Mouse (Mus musculus): ENCODE measurements around the gene Garnl3. TPM values are rescaled to one million over a fixed set of nuclear protein-coding genes. Genes with fewer than 3 reads are reported as not detected.

The Garnl3 gene
- polyA plus RNA-seq, 1 experiment from 2014 or later: 10.9 TPM

DNA sequence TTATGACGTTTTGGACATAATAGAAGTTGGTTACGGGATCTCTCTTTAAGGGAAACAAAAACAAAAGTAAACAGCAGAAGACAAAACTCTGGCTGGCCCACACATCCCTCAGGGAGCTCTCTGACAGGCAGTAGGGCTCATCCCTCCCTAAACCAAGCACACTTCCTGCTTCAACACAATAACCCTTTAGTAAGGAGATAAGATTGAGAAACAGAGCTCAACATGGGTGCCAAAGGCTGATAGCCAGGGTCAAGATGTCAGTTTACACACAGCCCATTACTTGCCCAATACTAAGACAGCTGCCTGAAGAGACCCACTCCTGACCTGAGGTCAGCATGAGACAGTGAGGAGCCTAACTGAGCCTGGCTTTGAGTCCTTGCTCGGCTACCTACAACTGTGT, 89.9 kb downstream of the Garnl3 start:
- Histone ChIP-seq H3K27me3 (ENCODE audit: insufficient read depth, low read length) (no peaks in the 10 kb centered on the region), H3K4me1 (ENCODE audit: insufficient read depth, low read length) (no peaks in the 10 kb centered on the region), H3K4me2 (replicated peaks; ENCODE audit: low read depth, low read length) (no peak overlapping the region), H3K9ac (replicated peaks; ENCODE audit: low read length) (no peak overlapping the region), H3K36me3 (ENCODE audit: insufficient read depth, low read length) (no peaks in the 10 kb centered on the region), H3K9me3 (ENCODE audit: low read length) (no peaks in the 10 kb centered on the region), H3K27ac (ENCODE audit: low read length) (no peak overlapping the region), H3K4me3 (ENCODE audit: low read length) (no peak overlapping the region)
- no peak for ATAC-seq (ENCODE audit: low FRiP score, low TSS enrichment)
- WGBS: 68% methylated on average over 3 of the region's 3 CpGs

GRCm38 (mm10) chr2:33037429-33037828, 94.0 kb downstream of the Garnl3 start:
- Histone ChIP-seq H3K4me1 (ENCODE audit: insufficient read depth, low read length) (no peaks in the 10 kb centered on the region), H3K4me3 (ENCODE audit: low read length) (no peak overlapping the region), H3K27me3 (ENCODE audit: insufficient read depth, low read length) (no peaks in the 10 kb centered on the region), H3K27ac (ENCODE audit: low read length) (no peak overlapping the region), H3K4me2 (replicated peaks; ENCODE audit: low read depth, low read length) (no peak overlapping the region), H3K36me3 (ENCODE audit: insufficient read depth, low read length) (no peaks in the 10 kb centered on the region), H3K9me3 (ENCODE audit: low read length) (no peaks in the 10 kb centered on the region), H3K9ac (replicated peaks; ENCODE audit: low read length) (no peak overlapping the region)
- ATAC-seq (ENCODE audit: low FRiP score, low TSS enrichment): no peak
- WGBS: 68% methylated on average over 1 of the region's 1 CpGs

DNA sequence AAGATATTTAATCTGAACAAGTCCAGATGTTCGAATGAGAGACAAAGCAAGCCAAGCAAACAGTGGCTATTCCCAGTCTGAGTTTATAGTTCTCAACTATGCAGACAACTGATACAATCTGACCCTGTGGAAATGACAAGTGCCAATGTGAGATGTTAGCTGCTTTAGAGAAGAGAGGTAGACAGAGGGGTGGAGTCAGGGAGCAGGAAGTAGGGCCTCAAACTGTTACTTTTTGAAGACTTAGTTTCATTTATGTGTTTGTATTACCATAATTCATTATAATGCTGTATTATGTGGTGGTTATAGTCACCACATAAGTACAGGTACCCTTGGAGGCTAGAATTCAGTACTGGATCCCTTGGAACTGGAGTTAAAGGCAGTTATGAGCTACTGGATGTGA, 96.2 kb downstream of the Garnl3 start:
- 56% methylated on average over 1 of the region's 1 CpGs for WGBS
- H3K36me3 ChIP-seq (ENCODE audit: insufficient read depth, low read length): no peaks in the 10 kb centered on the region
- H3K4me1 ChIP-seq (ENCODE audit: insufficient read depth, low read length): no peaks in the 10 kb centered on the region
- no peak overlapping the region for H3K4me3 ChIP-seq (ENCODE audit: low read length)
- H3K4me2 ChIP-seq (replicated peaks; ENCODE audit: low read depth, low read length): no peak overlapping the region
- ATAC-seq (ENCODE audit: low FRiP score, low TSS enrichment): no peak
- H3K9ac ChIP-seq (replicated peaks; ENCODE audit: low read length): no peak overlapping the region
- no peaks in the 10 kb centered on the region for H3K9me3 ChIP-seq (ENCODE audit: low read length)
- no peaks in the 10 kb centered on the region for H3K27me3 ChIP-seq (ENCODE audit: insufficient read depth, low read length)
- no peak overlapping the region for H3K27ac ChIP-seq (ENCODE audit: low read length)

DNA sequence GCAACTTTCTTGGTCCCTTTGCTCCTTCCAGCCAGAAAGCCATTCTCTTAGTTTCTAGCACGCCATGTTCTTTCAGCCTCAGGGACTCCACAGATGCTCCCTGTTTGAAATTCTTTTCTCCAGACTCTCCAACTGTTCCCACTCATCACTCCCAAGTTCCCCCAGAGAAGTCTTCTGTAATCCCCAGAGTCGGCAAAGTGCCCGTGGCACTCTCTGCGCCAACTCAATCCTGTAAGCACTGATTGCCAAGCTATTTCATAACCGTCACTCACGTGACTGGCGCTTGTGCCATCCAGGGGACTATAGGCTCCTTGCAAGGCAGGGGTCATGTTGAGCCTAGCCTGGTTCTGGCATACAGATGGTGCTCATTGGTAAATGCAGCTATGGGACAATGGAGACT, 98.2 kb downstream of the Garnl3 start:
- Histone ChIP-seq H3K4me3 (ENCODE audit: low read length) (no peak overlapping the region), H3K27ac (ENCODE audit: low read length) (no peak overlapping the region), H3K27me3 (ENCODE audit: insufficient read depth, low read length) (no peaks in the 10 kb centered on the region), H3K4me1 (ENCODE audit: insufficient read depth, low read length) (no peaks in the 10 kb centered on the region), H3K9me3 (ENCODE audit: low read length) (no peaks in the 10 kb centered on the region), H3K4me2 (replicated peaks; ENCODE audit: low read depth, low read length) (no peak overlapping the region), H3K36me3 (ENCODE audit: insufficient read depth, low read length) (no peaks in the 10 kb centered on the region), H3K9ac (replicated peaks; ENCODE audit: low read length) (no peak overlapping the region)
- ATAC-seq (ENCODE audit: low FRiP score, low TSS enrichment): no peak
- whole genome bisulfite sequencing: 93% methylated on average over 7 of the region's 7 CpGs

DNA sequence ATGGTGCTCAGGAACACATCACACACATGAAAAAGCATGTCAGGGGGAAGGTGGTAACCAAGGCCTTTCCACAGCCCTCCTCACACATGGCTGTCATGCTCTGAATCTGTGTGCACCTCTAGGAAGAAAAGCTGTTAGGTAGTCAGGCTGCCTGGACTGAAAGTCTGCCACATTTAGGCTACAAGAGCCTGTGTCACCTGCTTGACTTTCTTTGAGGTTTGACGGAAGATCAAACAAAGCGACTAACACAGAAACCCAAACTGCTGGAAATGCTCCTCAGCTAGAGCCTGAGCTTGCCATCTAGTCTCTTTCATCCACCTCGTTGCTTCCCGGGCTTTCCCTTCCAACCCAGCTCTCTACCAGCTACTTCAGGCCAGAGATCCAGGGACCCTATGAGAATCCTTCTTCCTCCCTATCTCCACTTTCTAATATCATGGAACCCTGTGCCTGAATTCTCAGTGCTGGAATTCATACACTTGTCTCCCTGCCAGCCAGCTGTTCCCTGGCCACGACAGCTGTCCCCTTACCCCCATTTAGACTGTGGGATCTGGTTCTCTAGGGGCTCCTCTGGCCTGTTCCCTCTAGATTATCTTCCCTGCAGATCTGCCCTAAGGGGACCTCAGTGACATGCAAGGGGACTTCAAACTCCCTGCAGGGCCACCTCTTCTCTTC, 98.9 kb downstream of the Garnl3 start:
- Histone ChIP-seq H3K9ac (replicated peaks; ENCODE audit: low read length) (no peak overlapping the region), H3K36me3 (ENCODE audit: insufficient read depth, low read length) (no peaks in the 10 kb centered on the region), H3K4me2 (replicated peaks; ENCODE audit: low read depth, low read length) (no peak overlapping the region), H3K4me3 (ENCODE audit: low read length) (no peak overlapping the region), H3K27me3 (ENCODE audit: insufficient read depth, low read length) (no peaks in the 10 kb centered on the region), H3K27ac (ENCODE audit: low read length) (no peak overlapping the region), H3K4me1 (ENCODE audit: insufficient read depth, low read length) (no peaks in the 10 kb centered on the region), H3K9me3 (ENCODE audit: low read length) (no peaks in the 10 kb centered on the region)
- no peak for ATAC-seq (ENCODE audit: low FRiP score, low TSS enrichment)
- 81% methylated on average over 5 of the region's 5 CpGs for WGBS

- Histone ChIP-seq H3K4me3 (ENCODE audit: low read length) (no peak overlapping the region), H3K9me3 (ENCODE audit: low read length) (no peaks in the 10 kb centered on the region), H3K9ac (replicated peaks; ENCODE audit: low read length) (no peak overlapping the region), H3K4me2 (replicated peaks; ENCODE audit: low read depth, low read length) (no peak overlapping the region), H3K4me1 (ENCODE audit: insufficient read depth, low read length) (0 out of 2 replicates have a peak, but pooled peaks cover 3% of the 10 kb centered on the region), H3K36me3 (ENCODE audit: insufficient read depth, low read length) (no peaks in the 10 kb centered on the region), H3K27ac (ENCODE audit: low read length) (no peak overlapping the region), H3K27me3 (ENCODE audit: insufficient read depth, low read length) (no peaks in the 10 kb centered on the region)
- WGBS: 60% methylated on average over 4 of the region's 4 CpGs
- ATAC-seq (ENCODE audit: low FRiP score, low TSS enrichment): peak; percentile 67
Measured at GRCm38 (mm10) chr2:33025040-33025439, 106.4 kb downstream of the Garnl3 start.

GRCm38 (mm10) chr2:33024564-33024963, 106.9 kb downstream of the Garnl3 start:
- H3K4me2 ChIP-seq (replicated peaks; ENCODE audit: low read depth, low read length): no peak overlapping the region
- no peaks in the 10 kb centered on the region for H3K9me3 ChIP-seq (ENCODE audit: low read length)
- no peaks in the 10 kb centered on the region for H3K36me3 ChIP-seq (ENCODE audit: insufficient read depth, low read length)
- ATAC-seq (ENCODE audit: low FRiP score, low TSS enrichment): peak; percentile 71
- no peaks in the 10 kb centered on the region for H3K27me3 ChIP-seq (ENCODE audit: insufficient read depth, low read length)
- no peak overlapping the region for H3K4me3 ChIP-seq (ENCODE audit: low read length)
- 59% methylated on average over 10 of the region's 10 CpGs for WGBS
- H3K4me1 ChIP-seq (ENCODE audit: insufficient read depth, low read length): 0 out of 2 replicates have a peak, but pooled peaks cover 3% of the 10 kb centered on the region
- H3K9ac ChIP-seq (replicated peaks; ENCODE audit: low read length): no peak overlapping the region
- H3K27ac ChIP-seq (ENCODE audit: low read length): no peak overlapping the region

GRCm38 (mm10) chr2:33022846-33023245, 108.6 kb downstream of the Garnl3 start:
- Histone ChIP-seq H3K27ac (ENCODE audit: low read length) (no peak overlapping the region), H3K36me3 (ENCODE audit: insufficient read depth, low read length) (no peaks in the 10 kb centered on the region), H3K4me2 (replicated peaks; ENCODE audit: low read depth, low read length) (no peak overlapping the region), H3K9me3 (ENCODE audit: low read length) (no peaks in the 10 kb centered on the region), H3K4me3 (ENCODE audit: low read length) (no peak overlapping the region), H3K4me1 (ENCODE audit: insufficient read depth, low read length) (0 out of 2 replicates have a peak, but pooled peaks cover 3% of the 10 kb centered on the region), H3K9ac (replicated peaks; ENCODE audit: low read length) (no peak overlapping the region), H3K27me3 (ENCODE audit: insufficient read depth, low read length) (no peaks in the 10 kb centered on the region)
- 49% methylated on average over 6 of the region's 6 CpGs for WGBS
- ATAC-seq (ENCODE audit: low FRiP score, low TSS enrichment): no peak; the same call in 1 of the 2 replicates

DNA sequence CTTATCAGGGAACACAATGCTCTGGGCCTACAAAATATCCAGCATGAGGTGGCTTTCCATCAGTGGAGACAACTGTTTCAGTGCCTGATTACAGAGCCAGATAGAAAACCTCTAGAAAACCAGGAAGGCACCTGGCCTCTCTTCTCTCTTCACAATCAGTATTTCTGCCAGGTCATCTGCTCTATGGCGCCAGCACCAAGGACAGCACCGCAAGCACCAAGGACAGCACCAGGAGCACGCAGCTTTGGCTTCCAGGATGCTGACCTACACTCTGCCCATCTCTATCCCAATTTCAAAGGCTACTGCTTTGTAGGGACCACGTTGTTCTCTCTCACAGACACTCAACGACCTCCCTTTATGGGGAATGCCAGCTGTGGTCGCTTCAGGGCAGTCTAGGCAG, 113.4 kb downstream of the Garnl3 start:
- no peak overlapping the region for H3K27ac ChIP-seq (ENCODE audit: low read length)
- H3K27me3 ChIP-seq (ENCODE audit: insufficient read depth, low read length): no peaks in the 10 kb centered on the region
- no peak overlapping the region for H3K4me3 ChIP-seq (ENCODE audit: low read length)
- no peaks in the 10 kb centered on the region for H3K9me3 ChIP-seq (ENCODE audit: low read length)
- no peak for ATAC-seq (ENCODE audit: low FRiP score, low TSS enrichment)
- no peaks in the 10 kb centered on the region for H3K36me3 ChIP-seq (ENCODE audit: insufficient read depth, low read length)
- WGBS: 6% methylated on average over 6 of the region's 6 CpGs
- no peak overlapping the region for H3K4me2 ChIP-seq (replicated peaks; ENCODE audit: low read depth, low read length)
- H3K4me1 ChIP-seq (ENCODE audit: insufficient read depth, low read length): no peaks in the 10 kb centered on the region
- no peak overlapping the region for H3K9ac ChIP-seq (replicated peaks; ENCODE audit: low read length)

DNA sequence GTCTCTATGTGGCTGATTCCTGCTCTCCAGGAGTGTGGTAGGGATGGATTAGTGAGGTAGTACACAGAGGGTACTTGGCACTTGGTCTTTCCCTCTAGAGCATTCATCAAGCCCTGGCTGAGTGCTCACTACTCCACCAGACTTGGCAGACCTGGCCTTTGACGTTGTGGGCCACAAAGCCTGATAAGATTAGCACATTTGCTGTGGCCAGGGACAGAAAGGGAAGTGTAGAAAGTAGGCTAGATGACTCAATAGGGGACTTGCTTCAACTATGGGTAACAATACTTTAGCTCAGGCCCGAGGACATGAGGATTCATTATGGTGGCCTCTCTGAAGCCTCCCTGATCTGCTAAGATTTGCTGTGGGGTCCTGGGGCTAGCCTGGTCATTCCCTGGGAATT, 114.3 kb downstream of the Garnl3 start:
- Histone ChIP-seq H3K27ac (ENCODE audit: low read length) (no peak overlapping the region), H3K9me3 (ENCODE audit: low read length) (no peaks in the 10 kb centered on the region), H3K4me2 (replicated peaks; ENCODE audit: low read depth, low read length) (no peak overlapping the region), H3K27me3 (ENCODE audit: insufficient read depth, low read length) (no peaks in the 10 kb centered on the region), H3K9ac (replicated peaks; ENCODE audit: low read length) (no peak overlapping the region), H3K4me3 (ENCODE audit: low read length) (no peak overlapping the region), H3K4me1 (ENCODE audit: insufficient read depth, low read length) (no peaks in the 10 kb centered on the region), H3K36me3 (ENCODE audit: insufficient read depth, low read length) (no peaks in the 10 kb centered on the region)
- WGBS: 84% methylated on average over 2 of the region's 2 CpGs
- ATAC-seq (ENCODE audit: low FRiP score, low TSS enrichment): no peak

All from kidney, embryonic 16.5 days (tissue).